ENCODE assay signal across 14 mouse cellular contexts in genomic region chr9:122290192-122290591, GRCm38 (mm10).
"Had no signal": no experiment of that assay in that cellular context is flagged by ENCODE, and none has a peak within 500 bp of the region (broad histone marks: within the 10 kb centered on the region; RNA-seq: fewer than 3 reads in every experiment).

No protein-coding gene starts in this region.

- H3K27ac ChIP-seq: layer of hippocampus, adult 2 months; limb, embryonic 10.5 days; liver, embryonic 15.5 days; neural tube, embryonic 12.5 days; stomach, postnatal 0 days had no signal

- H3K4me2 ChIP-seq: liver, embryonic 11.5 days; liver, embryonic 15.5 days; neural tube, embryonic 12.5 days had no signal

- DNase-seq: kidney, postnatal 10 days; kidney, postnatal 4 days; lung, adult 2 months; lung, postnatal 36 days; midbrain, embryonic 14.5 days; thymus, adult 18-20 months; thymus, postnatal 14 days had no signal

- H3K4me3 ChIP-seq: layer of hippocampus, adult 2 months; limb, embryonic 10.5 days; liver, embryonic 15.5 days; neural tube, embryonic 12.5 days had no signal

- H3K36me3 ChIP-seq: limb, embryonic 10.5 days; liver, embryonic 15.5 days; neural tube, embryonic 12.5 days had no signal

- H3K27me3 ChIP-seq: neural tube, embryonic 12.5 days had no signal

- H3K9me3 ChIP-seq: limb, embryonic 10.5 days; liver, embryonic 15.5 days; neural tube, embryonic 12.5 days had no signal

- H3K9ac ChIP-seq: liver, embryonic 15.5 days; neural tube, embryonic 12.5 days had no signal

- ATAC-seq: lung, postnatal 0 days had no signal
